ENCODE assay signal across 29 mouse cellular contexts in genomic region chr2:169037519-169037918, GRCm38 (mm10).
A peak's percentile ranks its signal among the peaks of the same experiment; 100 is the strongest.
DNase-seq lines count a peak whose midpoint lies in the region; ATAC-seq and TF ChIP-seq lines count a peak whose summit lies in the region.
"Had no signal": no experiment of that assay in that cellular context is flagged by ENCODE, and none has a peak within 500 bp of the region (broad histone marks: within the 10 kb centered on the region; RNA-seq: fewer than 3 reads in every experiment).

No protein-coding gene starts in this region.

- H3K9ac ChIP-seq in forebrain, embryonic 14.5 days (ENCODE audit: low read length): 0 out of 2 replicates have a peak overlapping the region, but pooled peaks have one; percentile 2
- no peak overlapping the region for H3K9ac ChIP-seq in forebrain, embryonic 15.5 days (replicated peaks)
- no peak overlapping the region for H3K9ac ChIP-seq in neural tube, embryonic 14.5 days (replicated peaks; ENCODE audit: low read depth, low read length)
- no peak overlapping the region for H3K9ac ChIP-seq in neural tube, embryonic 15.5 days (replicated peaks)
- no peak overlapping the region for H3K9ac ChIP-seq in midbrain, embryonic 12.5 days (replicated peaks)
- H3K9ac ChIP-seq in midbrain, postnatal 0 days (replicated peaks; ENCODE audit: low read length, poor library complexity, severe bottlenecking): 0 out of 2 replicates have a peak overlapping the region, but pooled peaks have one; percentile 24
- H3K9ac ChIP-seq: intestine, embryonic 15.5 days; limb, embryonic 15.5 days; liver, embryonic 13.5 days; neural tube, embryonic 12.5 days had no signal

- H3K9me3 ChIP-seq in forebrain, embryonic 14.5 days (replicated peaks; ENCODE audit: control insufficient read depth, low read length): no peaks in the 10 kb centered on the region
- H3K9me3 ChIP-seq in forebrain, embryonic 15.5 days: no peaks in the 10 kb centered on the region
- no peaks in the 10 kb centered on the region for H3K9me3 ChIP-seq in neural tube, embryonic 14.5 days (ENCODE audit: control insufficient read depth, low read length)
- no peaks in the 10 kb centered on the region for H3K9me3 ChIP-seq in neural tube, embryonic 15.5 days (replicated peaks)
- H3K9me3 ChIP-seq in midbrain, embryonic 12.5 days: no peaks in the 10 kb centered on the region
- no peaks in the 10 kb centered on the region for H3K9me3 ChIP-seq in midbrain, postnatal 0 days (ENCODE audit: low read length)
- H3K9me3 ChIP-seq: intestine, embryonic 15.5 days; limb, embryonic 15.5 days had no signal

- no peaks in the 10 kb centered on the region for H3K27me3 ChIP-seq in forebrain, embryonic 14.5 days (replicated peaks; ENCODE audit: control insufficient read depth, insufficient read depth, low read length)
- H3K27me3 ChIP-seq in forebrain, embryonic 15.5 days: no peaks in the 10 kb centered on the region
- H3K27me3 ChIP-seq in neural tube, embryonic 14.5 days (ENCODE audit: control insufficient read depth, insufficient read depth, low read length): no peaks in the 10 kb centered on the region
- no peaks in the 10 kb centered on the region for H3K27me3 ChIP-seq in neural tube, embryonic 15.5 days (replicated peaks)
- H3K27me3 ChIP-seq in midbrain, embryonic 12.5 days: no peaks in the 10 kb centered on the region
- H3K27me3 ChIP-seq in midbrain, postnatal 0 days (ENCODE audit: insufficient read depth, low read length): no peaks in the 10 kb centered on the region
- H3K27me3 ChIP-seq: intestine, embryonic 15.5 days; limb, embryonic 15.5 days; liver, embryonic 13.5 days; megakaryocyte, embryonic 14.5 days; neural tube, embryonic 12.5 days had no signal

- ATAC-seq in forebrain, embryonic 14.5 days: no peak
- ATAC-seq in forebrain, embryonic 15.5 days (replicated peaks): no peak
- no peak for ATAC-seq in neural tube, embryonic 14.5 days (ENCODE audit: low read depth)
- no peak for ATAC-seq in neural tube, embryonic 15.5 days (ENCODE audit: low FRiP score)
- ATAC-seq in midbrain, embryonic 12.5 days (ENCODE audit: low FRiP score, low read depth): no peak
- no peak for ATAC-seq in midbrain, postnatal 0 days (ENCODE audit: low FRiP score)
- ATAC-seq: CD4-positive, CD25-positive, alpha-beta regulatory T cell, adult 4 months; intestine, embryonic 15.5 days; lung, postnatal 0 days had no signal

- no peak for DNase-seq in forebrain, embryonic 14.5 days (ENCODE audit: low spot score)
- DNase-seq in midbrain, postnatal 0 days (ENCODE audit: low spot score): no peak
- DNase-seq in frontal cortex, postnatal 14 days (ENCODE audit: low spot score in 2 of 2): no peak
- DNase-seq in heart, postnatal 4 days: no peak
- DNase-seq: adrenal gland, postnatal 25 days; cerebellum, adult 18-20 months; cerebellum, postnatal 10 days; gastrocnemius, postnatal 36 days; heart, adult 18-20 months; kidney, adult 2 months; kidney, postnatal 4 days; liver, embryonic 13.5 days; lung, adult 18-20 months; lung, postnatal 4 days; right cerebral cortex, postnatal 14 days had no signal

- no peak for TF ChIP-seq CTCF in midbrain, postnatal 0 days (IDR thresholded peaks at IDR 0.05)

- H3K4me3 ChIP-seq in forebrain, embryonic 14.5 days (ENCODE audit: low read depth, low read length): no peak overlapping the region
- no peak overlapping the region for H3K4me3 ChIP-seq in forebrain, embryonic 15.5 days
- H3K4me3 ChIP-seq in neural tube, embryonic 14.5 days (ENCODE audit: low read depth, low read length): no peak overlapping the region
- no peak overlapping the region for H3K4me3 ChIP-seq in neural tube, embryonic 15.5 days (replicated peaks)
- H3K4me3 ChIP-seq in midbrain, embryonic 12.5 days: no peak overlapping the region
- no peak overlapping the region for H3K4me3 ChIP-seq in midbrain, postnatal 0 days (ENCODE audit: low read depth, low read length)
- H3K4me3 ChIP-seq: erythroblast, embryonic 14.5 days; intestine, embryonic 15.5 days; limb, embryonic 10.5 days; limb, embryonic 15.5 days; liver, embryonic 13.5 days; megakaryocyte, embryonic 14.5 days; neural tube, embryonic 12.5 days had no signal

- peaks cover 9% of the 10 kb centered on the region for H3K4me1 ChIP-seq in forebrain, embryonic 14.5 days (ENCODE audit: control insufficient read depth, insufficient read depth, low read length)
- H3K4me1 ChIP-seq in forebrain, embryonic 15.5 days: peaks cover 11% of the 10 kb centered on the region
- H3K4me1 ChIP-seq in neural tube, embryonic 14.5 days (ENCODE audit: control insufficient read depth, insufficient read depth, low read length): peaks cover 5% of the 10 kb centered on the region; the same call in 1 of the 2 replicates
- H3K4me1 ChIP-seq in neural tube, embryonic 15.5 days: peaks cover 13% of the 10 kb centered on the region; the same call in 1 of the 2 replicates
- H3K4me1 ChIP-seq in midbrain, embryonic 12.5 days: peaks cover 20% of the 10 kb centered on the region; the same call in 1 of the 2 replicates
- H3K4me1 ChIP-seq in midbrain, postnatal 0 days (ENCODE audit: insufficient read depth, low read length): no peaks in the 10 kb centered on the region
- H3K4me1 ChIP-seq: intestine, embryonic 15.5 days; limb, embryonic 15.5 days; liver, embryonic 13.5 days; megakaryocyte, embryonic 14.5 days; neural tube, embryonic 12.5 days had no signal

- peak overlapping the region; percentile 10; the same call in 1 of the 2 replicates for H3K4me2 ChIP-seq in forebrain, embryonic 14.5 days (ENCODE audit: low read length)
- no peak overlapping the region for H3K4me2 ChIP-seq in forebrain, embryonic 15.5 days (replicated peaks)
- H3K4me2 ChIP-seq in neural tube, embryonic 14.5 days (ENCODE audit: low read depth, low read length): no peak overlapping the region
- no peak overlapping the region for H3K4me2 ChIP-seq in neural tube, embryonic 15.5 days
- H3K4me2 ChIP-seq in midbrain, embryonic 12.5 days (replicated peaks): no peak overlapping the region
- H3K4me2 ChIP-seq in midbrain, postnatal 0 days (ENCODE audit: low read depth, low read length, poor library complexity, severe bottlenecking): peak overlapping the region; percentile 15
- H3K4me2 ChIP-seq: heart, embryonic 11.5 days; intestine, embryonic 15.5 days; limb, embryonic 15.5 days; liver, embryonic 13.5 days; neural tube, embryonic 12.5 days had no signal

- no peaks in the 10 kb centered on the region for H3K36me3 ChIP-seq in forebrain, embryonic 14.5 days (ENCODE audit: control insufficient read depth, insufficient read depth, low read length)
- H3K36me3 ChIP-seq in forebrain, embryonic 15.5 days: no peaks in the 10 kb centered on the region
- H3K36me3 ChIP-seq in neural tube, embryonic 14.5 days (ENCODE audit: control insufficient read depth, insufficient read depth, low read length): no peaks in the 10 kb centered on the region
- H3K36me3 ChIP-seq in neural tube, embryonic 15.5 days: no peaks in the 10 kb centered on the region
- H3K36me3 ChIP-seq in midbrain, embryonic 12.5 days: no peaks in the 10 kb centered on the region
- no peaks in the 10 kb centered on the region for H3K36me3 ChIP-seq in midbrain, postnatal 0 days (ENCODE audit: insufficient read depth, low read length)
- H3K36me3 ChIP-seq: intestine, embryonic 15.5 days; limb, embryonic 10.5 days; limb, embryonic 15.5 days; liver, embryonic 13.5 days; neural tube, embryonic 12.5 days had no signal

- 0 out of 2 replicates have a peak overlapping the region, but pooled peaks have one; percentile 10 for H3K27ac ChIP-seq in forebrain, embryonic 14.5 days (ENCODE audit: low read depth, low read length)
- no peak overlapping the region for H3K27ac ChIP-seq in forebrain, embryonic 15.5 days (replicated peaks)
- H3K27ac ChIP-seq in neural tube, embryonic 14.5 days (ENCODE audit: low read depth, low read length): peak overlapping the region; percentile 46; the same call in 1 of the 2 replicates
- no peak overlapping the region for H3K27ac ChIP-seq in neural tube, embryonic 15.5 days (replicated peaks)
- peak overlapping the region; percentile 65 for H3K27ac ChIP-seq in midbrain, embryonic 12.5 days (replicated peaks)
- peak overlapping the region; percentile 57; the same call in 1 of the 2 replicates for H3K27ac ChIP-seq in midbrain, postnatal 0 days (ENCODE audit: low read depth, low read length)
- H3K27ac ChIP-seq: intestine, embryonic 15.5 days; kidney, postnatal 0 days; limb, embryonic 15.5 days; liver, embryonic 13.5 days; neural tube, embryonic 12.5 days had no signal

- 63% methylated on average over 9 of the region's 9 CpGs for WGBS in forebrain, embryonic 14.5 days
- WGBS in forebrain, embryonic 15.5 days: 54% methylated on average over 9 of the region's 9 CpGs
- WGBS in neural tube, embryonic 14.5 days: 51% methylated on average over 9 of the region's 9 CpGs
- WGBS in neural tube, embryonic 15.5 days: 37% methylated on average over 9 of the region's 9 CpGs
- 77% methylated on average over 9 of the region's 9 CpGs for WGBS in midbrain, embryonic 12.5 days
- 34% methylated on average over 9 of the region's 9 CpGs for WGBS in midbrain, postnatal 0 days

Comparison
In these comparisons a context has a peak if more than half of its experiments do, and no peak if none do; other contexts are left out.
1. H3K27ac ChIP-seq: peak in forebrain, embryonic 14.5 days (single experiment), neural tube, embryonic 14.5 days (single experiment), midbrain, embryonic 12.5 days (single experiment) and midbrain, postnatal 0 days (single experiment); none in forebrain, embryonic 15.5 days (single experiment) and neural tube, embryonic 15.5 days (single experiment).
2. H3K4me2 ChIP-seq: peak in forebrain, embryonic 14.5 days (single experiment) and midbrain, postnatal 0 days (single experiment); none in forebrain, embryonic 15.5 days (single experiment), neural tube, embryonic 14.5 days (single experiment), neural tube, embryonic 15.5 days (single experiment) and midbrain, embryonic 12.5 days (single experiment).
3. H3K9ac ChIP-seq: peak in forebrain, embryonic 14.5 days (single experiment) and midbrain, postnatal 0 days (single experiment); none in forebrain, embryonic 15.5 days (single experiment), neural tube, embryonic 14.5 days (single experiment), neural tube, embryonic 15.5 days (single experiment) and midbrain, embryonic 12.5 days (single experiment).